Mouse (Mus musculus): ENCODE measurements around the gene Olfr263.

- TF ChIP-seq CTCF (IDR thresholded peaks at IDR 0.05; ENCODE audit: low read depth, low read length) (no peak), GATA2 (IDR thresholded peaks at IDR 0.05; ENCODE audit: borderline replicate concordance, low read depth, low read length) (no peak), GATA1 (IDR thresholded peaks at IDR 0.05; ENCODE audit: borderline replicate concordance, low read length) (no peak), TAL1 (conservative IDR thresholded peaks at IDR 0.05; ENCODE audit: low read depth, low read length) (no peak)
Measured at GRCm38 (mm10) chr13:21179367-21179723, 49.9 kb downstream of the Olfr263 start, which contains the start of gene Trim27.
